Mouse (Mus musculus): ENCODE results near the gene Lgsn. TPM values are rescaled to one million over a fixed set of nuclear protein-coding genes. Genes with fewer than 3 reads are reported as not detected.

Gene Lgsn
- not detected in 2 replicates for polyA plus RNA-seq (2015; fragmentation: Nextera tagmentation; extraction: Ambion mirVana)

GRCm38 (mm10) chr1:31176101-31176500 lies at the start of gene Lgsn:
Lgsn (plus strand) TSS chr1:31176401.
- no peak within 1 kb of the TSS for H3K9ac ChIP-seq
- no peaks in the 10 kb centered on the region for H3K36me3 ChIP-seq
- H3K4me2 ChIP-seq: no peak within 1 kb of the TSS
- no peak within 1 kb of the TSS for H3K27ac ChIP-seq
- H3K4me3 ChIP-seq (replicated peaks): no peak within 1 kb of the TSS
- ATAC-seq (replicated peaks; ENCODE audit: low FRiP score): no peak
- 50% methylated on average over 5 of the region's 5 CpGs for WGBS
- no peaks in the 10 kb centered on the region for H3K27me3 ChIP-seq
- no peaks in the 10 kb centered on the region for H3K4me1 ChIP-seq
- no peaks in the 10 kb centered on the region for H3K9me3 ChIP-seq (replicated peaks)

GRCm38 (mm10) chr1:31138387-31138786 lies 37.8 kb upstream of the Lgsn start:
- Histone ChIP-seq H3K4me3 (replicated peaks) (no peak overlapping the region), H3K4me1 (no peaks in the 10 kb centered on the region), H3K4me2 (no peak overlapping the region), H3K36me3 (no peaks in the 10 kb centered on the region), H3K9me3 (replicated peaks) (no peaks in the 10 kb centered on the region), H3K27me3 (no peaks in the 10 kb centered on the region), H3K9ac (no peak overlapping the region), H3K27ac (no peak overlapping the region)
- no peak for ATAC-seq (replicated peaks; ENCODE audit: low FRiP score)
- 69% methylated on average over 3 of the region's 3 CpGs for WGBS

DNA sequence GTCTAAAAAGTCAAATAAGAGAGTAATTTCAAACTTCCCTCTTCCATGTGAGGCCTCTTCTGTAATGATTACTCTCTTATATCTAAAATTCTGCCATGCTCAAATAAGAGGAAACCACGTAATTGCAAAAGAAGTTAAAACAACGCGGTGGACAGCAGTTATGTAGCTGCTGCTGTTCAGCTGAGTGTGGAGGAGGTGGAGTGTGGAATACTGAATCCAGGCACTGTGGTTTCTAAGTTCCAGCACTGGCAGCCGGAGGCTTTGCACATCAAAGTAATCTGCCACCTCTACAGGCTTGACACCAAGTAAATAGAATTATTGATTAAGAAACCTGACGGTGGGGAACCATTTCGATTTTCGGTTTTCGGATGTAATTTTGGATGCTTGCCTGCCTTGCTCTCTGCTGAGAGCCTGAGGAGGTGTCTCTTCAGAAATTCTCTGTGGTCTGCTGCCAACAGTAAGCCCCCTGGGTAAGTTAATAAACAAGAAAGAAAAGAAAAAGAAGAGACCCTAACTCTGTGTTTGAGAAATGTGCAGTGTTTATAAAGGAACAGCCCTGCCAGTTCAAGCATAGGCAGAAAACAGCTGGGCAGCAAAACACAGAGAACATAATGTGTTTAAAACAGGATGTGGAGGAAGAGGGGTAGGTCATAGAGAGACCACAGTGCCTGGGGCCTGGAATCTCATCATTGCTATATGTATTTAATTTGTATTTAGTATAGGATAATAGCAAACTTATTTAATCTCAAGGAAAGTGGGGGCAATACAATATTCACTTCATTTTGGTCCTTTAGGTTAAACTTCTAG lies 33.7 kb upstream of the Lgsn start:
- Histone ChIP-seq H3K4me1 (no peaks in the 10 kb centered on the region), H3K9ac (no peak overlapping the region), H3K36me3 (no peaks in the 10 kb centered on the region), H3K9me3 (replicated peaks) (no peaks in the 10 kb centered on the region), H3K27me3 (no peaks in the 10 kb centered on the region), H3K4me2 (no peak overlapping the region), H3K4me3 (replicated peaks) (no peak overlapping the region), H3K27ac (no peak overlapping the region)
- 49% methylated on average over 8 of the region's 8 CpGs for WGBS
- ATAC-seq (replicated peaks; ENCODE audit: low FRiP score): no peak

- no peak for ATAC-seq (replicated peaks; ENCODE audit: low FRiP score)
- no peaks in the 10 kb centered on the region for H3K27me3 ChIP-seq
- H3K9me3 ChIP-seq (replicated peaks): no peaks in the 10 kb centered on the region
- H3K4me1 ChIP-seq: no peaks in the 10 kb centered on the region
- H3K27ac ChIP-seq: no peak overlapping the region
- H3K4me3 ChIP-seq (replicated peaks): no peak overlapping the region
- no peak overlapping the region for H3K9ac ChIP-seq
- no peaks in the 10 kb centered on the region for H3K36me3 ChIP-seq
- 85% methylated on average over 2 of the region's 2 CpGs for WGBS
- H3K4me2 ChIP-seq: no peak overlapping the region
Observed at GRCm38 (mm10) chr1:31143571-31143970, 32.6 kb upstream of the Lgsn start.

GRCm38 (mm10) chr1:31149671-31150070 lies 26.5 kb upstream of the Lgsn start:
- H3K9me3 ChIP-seq (replicated peaks): no peaks in the 10 kb centered on the region
- H3K9ac ChIP-seq: no peak overlapping the region
- no peak for ATAC-seq (replicated peaks; ENCODE audit: low FRiP score)
- H3K27ac ChIP-seq: no peak overlapping the region
- H3K4me1 ChIP-seq: peaks cover 6% of the 10 kb centered on the region; the same call in 1 of the 2 replicates
- 29% methylated on average over 6 of the region's 6 CpGs for WGBS
- H3K27me3 ChIP-seq: no peaks in the 10 kb centered on the region
- no peak overlapping the region for H3K4me2 ChIP-seq
- H3K4me3 ChIP-seq (replicated peaks): no peak overlapping the region
- no peaks in the 10 kb centered on the region for H3K36me3 ChIP-seq

DNA sequence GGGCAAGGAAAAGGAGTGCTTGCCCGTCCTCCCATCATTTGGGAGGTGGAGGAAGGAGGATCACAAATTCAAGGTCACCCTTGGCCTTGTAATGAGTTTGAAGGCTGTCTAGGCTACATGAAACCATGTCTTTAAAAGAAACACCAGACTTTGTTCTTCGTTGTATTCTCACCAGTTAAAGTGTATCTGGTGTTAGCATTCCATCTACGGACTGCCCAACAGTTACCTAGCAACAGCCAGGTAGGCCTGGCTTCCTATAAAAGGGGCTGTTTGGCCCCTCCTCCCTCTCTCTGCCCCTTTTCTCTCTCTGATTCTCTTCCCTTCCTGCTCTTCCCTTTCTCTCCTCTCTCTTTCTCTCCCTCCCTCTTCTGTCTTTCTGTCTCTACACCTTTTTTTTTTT lies 25.7 kb upstream of the Lgsn start:
- no peak overlapping the region for H3K4me3 ChIP-seq (replicated peaks)

DNA sequence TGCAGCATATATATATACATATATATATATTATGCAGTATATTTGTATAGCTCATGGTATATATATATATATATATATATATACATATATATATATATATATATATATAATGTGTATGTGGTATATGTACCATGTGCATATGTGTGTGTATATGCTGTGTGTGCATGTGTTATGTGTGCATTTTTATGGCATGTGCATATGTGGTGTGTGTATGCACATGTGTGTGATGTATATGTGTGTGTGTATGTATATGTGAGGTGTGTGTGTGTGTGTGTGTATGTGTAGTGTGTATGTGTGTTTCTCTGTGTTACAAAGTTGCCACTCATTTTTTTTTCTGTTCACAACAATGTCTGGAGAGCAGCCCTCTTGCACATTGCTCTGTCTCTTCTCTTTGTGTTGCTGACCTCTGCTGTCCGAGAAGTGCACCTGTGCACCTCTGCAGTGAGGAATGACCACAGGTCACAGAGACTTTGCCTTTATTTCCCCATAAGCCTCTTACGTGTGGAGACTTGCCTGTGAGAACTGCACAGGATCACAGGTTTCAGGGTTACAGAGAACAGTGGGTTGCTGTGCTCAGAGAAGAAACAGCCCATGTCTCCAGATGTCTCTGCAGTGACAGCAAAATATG lies 23.3 kb upstream of the Lgsn start:
- no peak for ATAC-seq (replicated peaks; ENCODE audit: low FRiP score)
- Histone ChIP-seq H3K9ac (no peak overlapping the region), H3K27ac (no peak overlapping the region), H3K4me1 (peaks cover 6% of the 10 kb centered on the region; the same call in 1 of the 2 replicates), H3K36me3 (no peaks in the 10 kb centered on the region), H3K4me3 (replicated peaks) (no peak overlapping the region), H3K27me3 (no peaks in the 10 kb centered on the region), H3K4me2 (no peak overlapping the region), H3K9me3 (replicated peaks) (no peaks in the 10 kb centered on the region)
- WGBS: 60% methylated on average over 2 of the region's 2 CpGs

More for the DNA sequence above, 25.7 kb upstream of the Lgsn start:
- no peak for ATAC-seq (replicated peaks; ENCODE audit: low FRiP score)
- peaks cover 6% of the 10 kb centered on the region; the same call in 1 of the 2 replicates for H3K4me1 ChIP-seq
- WGBS: 53% methylated on average over 3 of the region's 3 CpGs
- H3K36me3 ChIP-seq: no peaks in the 10 kb centered on the region
- no peaks in the 10 kb centered on the region for H3K27me3 ChIP-seq
- no peak overlapping the region for H3K27ac ChIP-seq
- H3K9ac ChIP-seq: no peak overlapping the region
- H3K9me3 ChIP-seq (replicated peaks): no peaks in the 10 kb centered on the region
- H3K4me2 ChIP-seq: no peak overlapping the region

- WGBS: 12% methylated on average over 7 of the region's 7 CpGs
- H3K9ac ChIP-seq: no peak overlapping the region
- H3K4me2 ChIP-seq: no peak overlapping the region
- peak; percentile 80 for ATAC-seq (replicated peaks; ENCODE audit: low FRiP score)
- H3K27me3 ChIP-seq: no peaks in the 10 kb centered on the region
- H3K36me3 ChIP-seq: no peaks in the 10 kb centered on the region
- H3K4me3 ChIP-seq (replicated peaks): no peak overlapping the region
- no peaks in the 10 kb centered on the region for H3K9me3 ChIP-seq (replicated peaks)
- no peak overlapping the region for H3K27ac ChIP-seq
- H3K4me1 ChIP-seq: peaks cover 6% of the 10 kb centered on the region; the same call in 1 of the 2 replicates
Observed at GRCm38 (mm10) chr1:31153793-31154349, 22.3 kb upstream of the Lgsn start.

- no peaks in the 10 kb centered on the region for H3K27me3 ChIP-seq
- WGBS: 82% methylated on average over 2 of the region's 2 CpGs
- no peak for ATAC-seq (replicated peaks; ENCODE audit: low FRiP score)
Observed at GRCm38 (mm10) chr1:31156185-31156584, 20.0 kb upstream of the Lgsn start.

GRCm38 (mm10) chr1:31156884-31157283 lies 19.3 kb upstream of the Lgsn start:
- H3K9me3 ChIP-seq (replicated peaks): no peaks in the 10 kb centered on the region
- no peak for ATAC-seq (replicated peaks; ENCODE audit: low FRiP score)
- H3K4me1 ChIP-seq: no peaks in the 10 kb centered on the region
- H3K27ac ChIP-seq: no peak overlapping the region
- H3K9ac ChIP-seq: no peak overlapping the region
- H3K27me3 ChIP-seq: no peaks in the 10 kb centered on the region
- H3K4me3 ChIP-seq (replicated peaks): no peak overlapping the region
- no peak overlapping the region for H3K4me2 ChIP-seq
- WGBS: 71% methylated on average over 2 of the region's 2 CpGs
- no peaks in the 10 kb centered on the region for H3K36me3 ChIP-seq

More at GRCm38 (mm10) chr1:31156185-31156584, 20.0 kb upstream of the Lgsn start:
- Histone ChIP-seq H3K4me2 (no peak overlapping the region), H3K4me3 (replicated peaks) (no peak overlapping the region), H3K9me3 (replicated peaks) (no peaks in the 10 kb centered on the region), H3K27ac (no peak overlapping the region), H3K9ac (no peak overlapping the region), H3K4me1 (no peaks in the 10 kb centered on the region), H3K36me3 (no peaks in the 10 kb centered on the region)

- H3K27ac ChIP-seq: no peak overlapping the region
- 52% methylated on average over 18 of the region's 18 CpGs for WGBS
- H3K4me1 ChIP-seq: peaks cover 5% of the 10 kb centered on the region; the same call in 1 of the 2 replicates
- peak; percentile 64 for ATAC-seq (replicated peaks; ENCODE audit: low FRiP score)
- H3K9ac ChIP-seq: no peak overlapping the region
- H3K36me3 ChIP-seq: no peaks in the 10 kb centered on the region
- H3K4me2 ChIP-seq: no peak overlapping the region
- H3K4me3 ChIP-seq (replicated peaks): no peak overlapping the region
- no peaks in the 10 kb centered on the region for H3K9me3 ChIP-seq (replicated peaks)
- H3K27me3 ChIP-seq: no peaks in the 10 kb centered on the region
Observed at GRCm38 (mm10) chr1:31164527-31165189, 11.5 kb upstream of the Lgsn start.
